Mouse (Mus musculus) cerebellum, postnatal 25 days (tissue): Measurements from ENCODE around the gene Rnd2.
"Not testable (repeated sequence)": the region's sequence is repeated elsewhere in the genome, so short reads cannot be mapped to it uniquely, and the experiment has no call there.

Source experiments
- DNase-seq, 2 experiments: peaks; one replicate each; pipeline ENCODE4 v3.0.0; 2021; ENCODE audit warnings: mixed read lengths in 2 of 2

Gene Rnd2

DNA sequence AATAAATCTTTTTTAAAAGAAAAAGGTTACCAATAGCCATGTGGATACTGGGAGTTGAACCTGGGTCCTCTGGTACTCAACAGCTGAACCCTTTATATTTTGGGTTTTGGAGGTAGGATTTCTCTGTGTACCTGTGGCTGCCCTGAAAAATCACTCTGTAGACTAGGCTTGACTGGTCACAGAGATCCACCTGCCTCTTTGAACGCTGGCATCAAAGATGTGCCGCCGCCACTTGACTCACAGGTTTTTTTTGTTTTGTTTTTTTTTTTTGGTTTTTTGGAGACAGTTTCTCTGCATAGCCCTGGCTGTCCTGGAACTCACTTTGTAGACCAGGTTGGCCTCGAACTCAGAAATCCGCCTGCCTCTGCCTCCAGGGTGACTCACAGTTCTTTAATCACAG lies 17.0 kb upstream of the Rnd2 start:
- no peak for DNase-seq

- no peak for DNase-seq
Measured at GRCm38 (mm10) chr11:101448274-101448746, 16.5 kb upstream of the Rnd2 start, which contains the start of gene Ifi35. Gene Ifi35 (plus strand): TSS chr11:101448407.

GRCm38 (mm10) chr11:101448899-101449298 lies 15.9 kb upstream of the Rnd2 start:
- no peak for DNase-seq

DNA sequence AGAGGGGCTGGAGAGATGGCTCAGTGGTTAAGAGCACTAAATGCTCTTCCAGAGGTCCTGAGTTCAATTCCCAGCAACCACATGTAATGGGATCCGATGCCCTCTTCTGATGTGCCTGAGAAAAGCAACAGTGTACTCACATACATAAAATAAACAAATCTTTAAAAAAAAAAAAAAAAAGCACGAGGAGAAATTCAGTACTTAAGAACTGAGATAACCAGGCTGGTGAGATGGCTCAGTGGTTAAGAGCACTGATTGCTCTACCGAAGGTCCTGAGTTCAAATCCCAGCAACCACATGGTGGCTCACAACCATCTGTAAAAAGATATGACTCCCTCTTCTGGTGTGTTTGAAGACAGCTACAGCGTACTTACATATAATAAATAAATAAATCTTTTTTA lies 15.2 kb upstream of the Rnd2 start:
- DNase-seq: not testable (repeated sequence)

GRCm38 (mm10) chr11:101450394-101450793 lies 14.4 kb upstream of the Rnd2 start:
- no peak for DNase-seq

DNA sequence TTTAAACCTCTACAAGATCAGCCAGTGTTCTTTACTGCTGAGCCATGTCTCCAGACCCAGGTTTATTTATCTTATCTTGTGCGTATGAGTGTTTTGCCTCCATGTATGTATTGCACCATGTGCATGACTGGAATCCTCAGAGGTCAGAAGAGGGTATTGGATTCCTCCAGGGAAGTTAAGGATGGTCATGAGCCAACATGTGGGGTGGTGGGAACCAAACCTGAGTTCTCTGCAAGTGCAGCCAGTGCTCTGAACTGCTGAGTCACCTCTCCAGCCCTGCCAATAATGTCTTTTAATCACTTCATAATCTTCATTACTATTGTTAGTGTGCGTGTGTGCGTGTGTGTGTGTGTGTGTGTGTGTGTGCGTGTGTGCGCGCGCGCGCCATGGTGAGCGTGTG lies 13.3 kb upstream of the Rnd2 start:
- no peak for DNase-seq

DNA sequence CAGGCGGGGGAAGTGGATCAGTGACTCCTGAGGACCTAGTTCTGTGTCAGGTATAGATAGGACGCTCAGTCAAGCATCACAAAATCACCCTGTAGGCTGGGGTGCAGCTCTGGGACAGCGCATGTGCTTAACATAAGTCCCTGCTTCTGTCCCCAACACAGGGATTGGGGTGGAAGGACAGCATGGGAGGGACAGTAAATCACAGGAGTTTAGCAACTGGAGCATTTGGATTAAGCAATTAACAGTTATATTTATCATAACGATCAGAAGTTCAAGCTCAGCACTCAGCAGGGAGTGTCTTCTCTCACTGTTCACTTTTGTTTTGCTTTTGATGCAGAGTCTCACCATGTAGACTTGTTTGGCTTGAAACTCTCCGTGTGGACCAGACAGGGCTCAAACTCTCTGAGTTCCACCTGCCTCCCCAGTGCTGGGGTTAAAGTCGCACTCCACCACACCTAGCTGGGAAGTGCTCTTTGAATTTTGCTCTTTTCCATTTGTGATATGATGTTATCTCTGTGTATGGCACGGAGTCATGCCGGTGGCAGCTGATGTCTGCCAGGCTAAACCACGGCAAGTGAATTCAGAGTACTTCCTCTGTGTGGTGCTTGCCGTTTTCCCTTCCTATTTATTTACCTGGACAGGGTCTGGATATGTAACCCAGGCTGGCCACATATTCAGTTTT lies 12.6 kb upstream of the Rnd2 start:
- DNase-seq: no peak

- DNase-seq: no peak
Measured at GRCm38 (mm10) chr11:101454702-101455101, 10.1 kb upstream of the Rnd2 start.

DNA sequence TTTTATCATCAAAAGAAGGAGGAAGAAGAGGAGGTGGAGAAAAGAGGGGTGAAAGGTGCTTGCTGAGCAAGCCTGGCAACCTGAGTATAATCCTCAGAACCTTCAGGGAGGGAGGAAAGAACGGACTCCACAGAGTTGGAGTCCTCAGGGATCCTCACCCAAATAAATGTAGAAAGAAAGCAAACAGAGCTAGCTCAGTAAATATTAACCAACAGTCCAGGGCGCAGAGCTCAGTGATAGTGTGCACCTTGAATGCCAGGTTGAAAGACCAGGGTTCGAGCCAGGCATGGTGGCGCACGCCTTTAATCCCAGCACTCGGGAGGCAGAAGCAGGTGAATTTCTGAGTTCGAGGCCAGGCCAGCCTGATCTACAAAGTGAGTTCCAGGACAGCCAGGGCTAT lies 9.2 kb upstream of the Rnd2 start:
- no peak for DNase-seq

DNA sequence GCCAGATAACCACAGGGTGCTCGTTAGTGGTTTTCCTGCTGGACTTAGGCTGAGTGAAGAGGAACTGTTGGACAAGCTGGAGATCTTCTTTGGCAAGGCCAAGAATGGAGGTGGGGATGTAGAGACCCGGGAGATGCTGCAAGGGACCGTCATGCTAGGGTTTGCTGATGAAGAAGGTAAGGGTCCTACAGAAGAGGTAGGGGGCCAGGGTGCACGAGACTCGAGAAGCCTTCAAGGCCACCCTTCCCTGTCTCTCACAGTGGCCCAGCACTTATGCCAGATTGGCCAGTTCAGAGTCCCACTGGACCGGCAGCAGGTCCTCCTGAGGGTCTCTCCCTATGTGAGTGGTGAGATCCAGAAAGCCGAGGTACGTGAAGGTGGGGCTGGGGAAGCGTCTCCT lies 7.2 kb upstream of the Rnd2 start:
- DNase-seq: no peak

GRCm38 (mm10) chr11:101458217-101458616 lies 6.6 kb upstream of the Rnd2 start:
- DNase-seq: no peak

DNA sequence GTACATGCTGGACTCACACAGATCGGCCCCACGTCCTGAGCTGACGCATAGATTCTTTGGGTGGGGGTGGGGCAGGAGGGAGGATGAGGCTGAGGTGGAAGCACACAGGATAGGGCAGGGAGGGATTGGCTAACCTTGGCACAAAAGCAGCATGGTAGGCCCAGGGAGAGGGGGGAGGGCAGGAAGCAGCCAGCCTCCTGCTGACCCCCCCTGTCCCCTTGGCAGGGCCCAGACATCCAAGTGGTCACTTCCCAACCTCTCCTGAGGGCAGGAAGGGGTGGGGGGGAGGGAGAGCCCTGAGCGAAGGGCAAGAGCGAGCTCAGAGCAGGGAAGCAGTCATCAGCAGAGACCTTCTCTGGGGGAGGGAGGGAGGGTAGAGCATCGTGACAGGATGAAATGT lies 5.1 kb upstream of the Rnd2 start:
- no peak for DNase-seq

DNA sequence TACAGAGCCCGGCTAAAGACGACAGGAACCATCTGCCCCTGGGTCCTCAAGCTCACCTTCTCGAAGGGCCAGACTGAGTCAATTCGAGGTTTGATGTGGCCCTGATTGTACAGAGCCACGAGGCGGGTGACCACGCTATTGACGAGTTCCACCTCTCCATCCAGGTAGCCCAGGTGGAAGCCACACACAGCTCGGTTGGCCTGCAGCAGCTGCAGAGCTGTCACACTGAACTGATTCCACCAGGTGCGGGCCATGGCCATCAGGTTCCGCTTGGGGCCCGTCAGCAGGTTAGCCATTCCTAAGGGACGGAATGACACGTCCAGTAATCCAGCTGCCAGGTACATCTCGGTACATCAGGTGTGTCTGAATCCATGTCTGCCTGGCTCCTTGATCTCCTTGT lies 4.5 kb upstream of the Rnd2 start:
- no peak for DNase-seq

DNA sequence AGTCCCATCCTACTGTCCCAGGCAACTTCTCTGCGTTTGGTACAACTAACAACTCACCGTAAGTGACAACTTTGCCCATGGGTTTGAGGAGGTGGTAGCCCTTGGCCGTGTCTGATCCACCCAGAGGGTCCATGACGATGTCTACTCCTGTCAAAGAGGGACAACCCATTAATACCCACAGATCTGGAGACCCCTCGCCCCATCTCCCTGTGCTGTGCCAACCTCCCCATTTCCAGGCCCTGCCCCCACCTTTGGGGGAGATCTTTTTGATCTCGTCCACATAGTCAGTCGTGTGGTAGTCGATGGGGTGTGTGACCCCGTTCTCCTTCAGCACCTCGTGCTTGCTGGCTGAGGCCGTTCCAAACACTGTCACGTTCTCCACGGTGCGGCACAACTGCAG lies 2.7 kb upstream of the Rnd2 start:
- DNase-seq: no peak

GRCm38 (mm10) chr11:101462583-101463440 lies 2.0 kb upstream of the Rnd2 start:
- no peak for DNase-seq

- DNase-seq: peak in 1 of 2 experiments; percentile 43
Measured at GRCm38 (mm10) chr11:101465101-101465868, 486 bp downstream of the Rnd2 start.

DNA sequence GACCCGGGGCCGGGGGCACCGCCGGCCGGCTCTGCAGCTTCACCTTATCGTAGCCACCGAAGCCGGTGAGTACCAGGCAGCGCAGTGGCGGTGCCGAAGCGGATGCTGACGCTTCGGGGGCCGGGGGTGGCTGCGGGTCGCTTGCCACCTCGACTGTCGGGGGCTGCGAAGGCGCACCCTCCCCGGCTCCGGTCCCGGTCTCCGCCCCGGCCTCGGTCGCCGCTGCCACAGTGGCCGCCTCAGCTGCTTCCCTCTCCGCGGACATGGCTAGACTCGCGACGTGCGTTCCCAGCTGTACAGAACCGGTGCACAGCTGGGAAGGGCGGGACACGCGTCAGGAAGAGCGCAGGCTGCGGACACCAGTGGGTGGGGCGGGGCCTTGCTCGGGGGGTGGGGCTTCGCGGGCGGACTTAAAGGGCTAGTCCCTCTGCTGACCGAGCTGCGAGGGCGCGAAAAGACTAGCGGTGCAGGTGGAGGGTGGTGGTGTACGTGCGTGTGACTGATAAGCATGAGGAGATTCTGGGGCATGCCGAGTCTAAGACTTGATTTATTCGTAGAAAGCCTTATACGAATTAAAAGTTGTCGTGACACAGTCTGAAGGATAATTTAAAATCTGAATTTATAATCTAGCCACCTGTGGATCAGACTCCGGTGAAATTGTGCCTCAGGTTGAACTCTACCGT lies 1.2 kb downstream of the Rnd2 start, which contains the start of gene Vat1:
TSS of gene Vat1 (minus strand) at position 362 of the 683 bp plus-strand sequence.
- DNase-seq: peak; percentile 69 to 84

DNA sequence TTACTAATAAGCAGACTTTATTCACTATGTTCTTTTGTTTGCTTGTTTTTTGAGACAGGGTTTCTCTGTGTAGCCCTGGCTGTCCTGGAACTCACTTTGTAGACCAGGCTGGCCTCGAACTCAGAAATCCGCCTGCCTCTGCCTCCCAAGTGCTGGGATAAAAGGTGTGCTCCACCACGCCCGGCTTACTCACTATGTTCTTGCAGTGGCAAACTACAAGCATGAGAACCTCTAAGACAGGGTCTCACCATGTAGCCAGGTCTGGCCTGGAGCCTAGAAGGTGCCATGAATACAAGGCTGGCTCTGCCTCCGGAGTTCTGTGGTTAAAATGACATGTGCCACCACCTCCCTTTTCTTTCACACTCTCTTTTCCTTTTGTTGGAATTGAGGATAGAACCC lies 1.8 kb downstream of the Rnd2 start:
- DNase-seq: not testable (repeated sequence)

GRCm38 (mm10) chr11:101467477-101468262 lies 2.9 kb downstream of the Rnd2 start:
- DNase-seq: peak; percentile 77 to 85

DNA sequence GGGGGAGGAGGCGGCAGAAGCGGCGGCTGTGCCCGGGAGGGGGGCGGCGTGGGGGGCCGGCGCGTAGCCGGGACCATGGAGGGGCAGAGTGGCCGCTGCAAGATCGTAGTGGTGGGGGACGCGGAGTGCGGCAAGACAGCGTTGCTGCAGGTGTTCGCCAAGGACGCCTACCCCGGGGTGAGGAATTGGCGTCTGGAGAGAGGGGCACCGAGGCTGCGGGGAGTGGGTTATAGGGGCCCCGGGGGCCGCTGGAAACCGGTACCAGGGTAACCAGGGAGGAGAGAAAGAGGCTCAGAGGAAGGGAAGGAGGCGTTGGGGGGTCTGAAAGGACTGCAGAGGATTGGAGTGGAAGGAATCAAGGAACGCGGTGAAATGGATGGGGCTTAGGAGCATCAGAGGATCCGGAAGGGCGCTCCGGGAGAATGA lies 3.5 kb downstream of the Rnd2 start:
- DNase-seq: no peak

DNA sequence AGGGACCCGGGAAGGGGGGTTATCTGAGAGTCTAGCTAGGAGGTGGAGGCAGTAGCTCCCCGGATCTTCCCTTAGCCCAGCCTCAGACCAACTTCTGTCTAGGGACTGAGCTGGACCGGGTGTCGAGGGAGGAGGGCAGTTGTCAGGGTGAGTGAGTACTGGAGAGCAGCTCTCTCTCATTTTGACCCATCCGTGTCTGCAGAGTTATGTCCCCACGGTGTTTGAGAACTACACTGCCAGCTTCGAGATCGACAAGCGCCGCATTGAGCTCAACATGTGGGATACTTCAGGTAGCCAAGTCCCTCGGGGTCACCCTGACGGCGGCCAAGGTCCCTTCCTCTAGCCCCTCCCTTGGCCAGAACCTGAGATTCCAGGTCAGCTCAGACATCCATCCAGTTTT lies 3.9 kb downstream of the Rnd2 start:
- DNase-seq: no peak

DNA sequence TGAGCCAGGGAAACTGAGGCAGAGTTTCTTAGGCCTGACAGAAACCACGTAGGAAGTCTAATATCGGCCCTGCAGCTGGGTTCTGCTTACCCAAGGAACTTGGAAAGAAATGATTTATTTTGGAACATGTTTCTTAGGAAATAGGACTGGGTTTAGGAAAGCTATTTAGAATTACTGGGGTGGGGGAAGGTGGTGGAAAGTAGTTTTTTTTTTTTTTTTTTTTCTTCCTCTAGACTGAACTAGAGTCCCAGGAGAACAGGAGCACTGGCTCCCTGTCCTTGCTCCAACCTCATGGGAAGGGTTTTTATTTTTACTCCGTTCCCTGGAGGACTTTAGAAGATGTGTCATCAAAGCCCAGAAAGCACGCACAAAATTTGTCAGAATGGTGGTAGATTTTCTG lies 4.4 kb downstream of the Rnd2 start:
- no peak for DNase-seq
